Mouse (Mus musculus) liver, adult 10 weeks (tissue): ENCODE results near the gene 4922502D21Rik. TPM values are rescaled to one million over a fixed set of nuclear protein-coding genes. Genes with fewer than 3 reads are reported as not detected.

Experiments used
- polyA plus RNA-seq: library from polyadenylated mRNA; stranded (reverse); fragments of 350-450 nt; fragmentation: Illumina TruSeq; extraction: RNeasy Lipid Tissue Mini Kit (QIAGEN cat#74804); gene quantifications from one replicate; pipeline ENCODE4 v1.2.3, GENCODE M21; 2014; ENCODE audit warnings: low read depth, low replicate concordance

4922502D21Rik gene
- not detected for polyA plus RNA-seq

GRCm38 (mm10) chr6:129331610-129332009 lies at the start of gene 4922502D21Rik:
Gene 4922502D21Rik (minus strand): TSS chr6:129331796.

DNA sequence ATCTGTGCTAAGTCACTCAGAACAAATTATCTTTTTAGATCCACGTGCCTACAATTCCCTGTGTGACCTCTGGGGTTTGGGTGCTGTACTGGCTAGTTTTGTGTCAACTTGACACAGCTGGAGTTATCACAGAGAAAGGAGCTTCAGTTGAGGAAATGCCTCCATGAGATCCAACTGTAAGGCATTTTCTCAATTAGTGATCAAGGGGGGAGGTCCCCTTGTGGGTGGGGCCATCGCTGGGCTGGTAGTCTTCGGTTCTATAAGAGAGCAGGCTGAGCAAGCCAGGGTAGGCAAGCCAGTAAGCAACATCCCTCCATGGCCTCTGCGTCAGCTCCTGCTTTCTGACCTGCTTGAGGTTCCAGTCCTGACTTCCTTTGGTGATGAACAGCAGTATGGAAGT lies 10.8 kb upstream of the 4922502D21Rik start, which contains the start of gene Clec12a:
Gene Clec12a, plus strand, starts transcription at position 301 of the 400 bp plus-strand sequence.

DNA sequence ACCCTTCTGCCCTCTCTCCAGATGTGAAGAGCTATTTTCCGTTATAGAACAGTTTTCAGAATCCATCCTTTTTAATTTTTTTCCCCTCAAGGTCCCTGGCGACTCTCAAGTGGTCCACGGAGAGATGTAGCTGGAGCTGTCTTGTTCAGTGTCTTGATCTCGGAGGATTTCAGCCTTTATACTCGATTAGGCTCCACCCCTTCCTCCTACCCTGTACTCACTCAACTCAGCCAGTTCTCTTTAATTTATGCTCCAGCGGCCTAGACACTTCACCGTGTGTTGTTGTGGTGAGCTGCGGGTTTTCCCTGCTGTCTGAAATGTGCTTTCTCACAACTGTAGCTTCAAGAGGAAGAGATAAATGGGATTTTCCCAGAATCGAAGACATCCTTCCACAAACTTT lies 56.4 kb downstream of the 4922502D21Rik start, which contains the start of gene Cd69:
Gene Cd69, minus strand, starts transcription at position 217 of the 400 bp plus-strand sequence.

Other genes with a start within 250 kb of the 4922502D21Rik start
- 0.29 TPM for gene Clec2e, start 230.9 kb downstream of the 4922502D21Rik start, polyA plus RNA-seq
- 668 TPM for gene Clec2d, start 151.2 kb downstream of the 4922502D21Rik start, polyA plus RNA-seq
- 0.85 TPM for gene Cd69, start 56.4 kb downstream of the 4922502D21Rik start, polyA plus RNA-seq
- gene Clec12a, start 10.9 kb upstream of the 4922502D21Rik start, polyA plus RNA-seq = 9.6 TPM
- gene Clec12b, start 54.1 kb upstream of the 4922502D21Rik start, polyA plus RNA-seq = not detected
- 22.1 TPM for gene Clec1b, start 65.5 kb upstream of the 4922502D21Rik start, polyA plus RNA-seq
- 2.5 TPM for gene Clec9a, start 77.1 kb upstream of the 4922502D21Rik start, polyA plus RNA-seq
- 2.4 TPM for gene Clec1a, start 120.2 kb upstream of the 4922502D21Rik start, polyA plus RNA-seq
- gene Olr1, start 175.4 kb upstream of the 4922502D21Rik start, polyA plus RNA-seq = 0.11 TPM
- not detected for gene Tmem52b, start 180.8 kb upstream of the 4922502D21Rik start, polyA plus RNA-seq
- 145 TPM for gene Gabarapl1, start 201.4 kb upstream of the 4922502D21Rik start, polyA plus RNA-seq
- 0.77 TPM for gene Klre1, start 246.1 kb upstream of the 4922502D21Rik start, polyA plus RNA-seq